Mouse (Mus musculus) lung, postnatal 4 days (tissue): ENCODE results near the gene G430095P16Rik.

Experiments used
- DNase-seq, 2 experiments: peaks; one replicate each; pipeline ENCODE4 v3.0.0; 2021

The G430095P16Rik gene

DNA sequence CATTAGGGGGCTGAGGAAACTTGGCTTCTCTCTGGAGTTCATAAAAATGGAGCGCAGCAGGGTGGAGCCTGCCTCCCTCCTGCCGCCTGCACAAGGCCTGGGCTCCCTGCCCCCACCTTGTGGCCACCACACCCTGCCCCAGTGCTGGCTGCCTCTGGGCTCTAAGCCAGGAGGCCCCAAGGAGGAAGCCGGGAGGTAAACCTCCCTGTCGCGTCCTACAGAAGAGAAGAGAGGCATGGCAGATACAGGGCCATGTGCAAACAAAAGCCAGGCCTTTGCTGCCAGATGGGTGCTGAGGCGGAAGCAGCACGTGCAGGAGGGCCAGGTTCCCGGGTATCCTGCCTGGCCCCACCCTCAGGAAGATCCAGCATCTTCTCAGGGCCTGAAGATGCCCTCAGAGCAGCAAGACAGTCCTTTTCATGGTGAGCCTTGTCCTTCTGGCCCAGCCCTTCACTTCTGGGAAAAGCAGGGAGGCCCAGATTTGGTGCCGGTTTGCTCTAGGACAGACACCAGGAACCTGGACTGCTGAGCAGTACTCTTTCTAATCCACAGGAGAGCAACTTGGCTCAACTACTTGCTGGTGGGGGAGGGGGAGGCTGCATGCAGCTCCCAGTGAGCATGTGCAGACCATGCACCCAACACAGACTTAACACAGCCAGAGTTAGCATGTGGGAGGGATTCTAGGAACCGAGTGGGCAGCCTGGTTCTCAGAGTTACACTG lies at the start of gene G430095P16Rik:
G430095P16Rik (plus strand) TSS at position 158 of the 721 bp plus-strand sequence.
- peak; percentile 92 to 96 for DNase-seq

DNA sequence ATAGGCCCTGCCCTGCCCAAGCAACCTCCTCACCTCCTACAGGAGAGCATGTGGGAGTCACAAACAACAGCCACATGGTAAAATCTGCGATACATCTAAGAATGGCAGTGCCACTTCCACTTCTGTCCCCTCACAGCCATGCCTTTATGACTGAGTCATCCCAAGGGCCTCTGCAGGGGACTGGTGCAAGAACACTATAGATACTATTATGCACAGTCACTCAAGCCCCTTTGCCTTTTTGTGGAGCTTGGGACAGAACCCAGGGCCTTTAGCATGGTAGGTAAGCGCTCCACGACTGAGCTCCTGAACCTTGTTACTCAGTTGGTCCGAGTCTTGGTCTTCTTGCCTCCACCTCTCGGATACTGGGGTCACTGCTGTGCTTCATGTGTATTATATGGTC lies 45.5 kb upstream of the G430095P16Rik start:
- DNase-seq, result no peak

DNA sequence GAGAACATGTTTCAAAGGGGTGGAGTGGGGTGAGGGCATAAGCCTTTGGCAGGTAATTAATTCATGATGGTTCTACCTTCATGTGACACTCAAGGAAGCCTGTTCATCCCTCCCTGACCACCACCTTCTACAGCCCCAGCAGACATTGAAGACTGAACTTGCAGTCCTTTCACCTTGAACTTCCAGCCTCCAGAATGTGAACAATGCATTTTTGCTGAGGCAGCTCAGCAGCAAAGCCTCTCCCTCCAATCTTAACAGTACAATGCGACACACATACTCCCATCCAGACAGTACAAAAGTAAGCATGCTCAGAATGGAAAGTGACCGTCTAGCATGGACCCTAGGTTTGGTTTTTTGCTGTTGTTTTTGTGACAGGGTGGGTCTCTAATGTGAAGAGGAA lies 41.3 kb upstream of the G430095P16Rik start:
- DNase-seq, result no peak

DNA sequence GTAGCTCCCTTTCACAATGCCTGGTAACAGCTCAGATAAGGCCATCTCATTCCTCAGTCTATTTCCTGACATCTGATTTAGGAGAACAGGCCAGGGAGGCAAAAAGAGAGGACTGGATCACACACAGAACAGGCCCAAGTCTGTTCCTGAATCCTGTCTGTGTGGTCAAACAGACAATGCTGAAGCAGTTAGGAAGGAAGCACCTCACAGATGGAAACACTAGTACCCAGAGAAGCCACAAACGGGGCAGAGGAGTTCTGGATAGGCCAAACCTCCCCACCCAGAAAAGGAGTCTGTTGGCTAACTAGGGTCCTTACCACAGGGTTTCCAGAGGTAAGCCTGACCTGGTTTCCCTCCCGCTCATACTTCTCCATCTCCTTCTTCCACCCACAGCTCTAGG lies 40.5 kb upstream of the G430095P16Rik start:
- DNase-seq, result no peak

DNA sequence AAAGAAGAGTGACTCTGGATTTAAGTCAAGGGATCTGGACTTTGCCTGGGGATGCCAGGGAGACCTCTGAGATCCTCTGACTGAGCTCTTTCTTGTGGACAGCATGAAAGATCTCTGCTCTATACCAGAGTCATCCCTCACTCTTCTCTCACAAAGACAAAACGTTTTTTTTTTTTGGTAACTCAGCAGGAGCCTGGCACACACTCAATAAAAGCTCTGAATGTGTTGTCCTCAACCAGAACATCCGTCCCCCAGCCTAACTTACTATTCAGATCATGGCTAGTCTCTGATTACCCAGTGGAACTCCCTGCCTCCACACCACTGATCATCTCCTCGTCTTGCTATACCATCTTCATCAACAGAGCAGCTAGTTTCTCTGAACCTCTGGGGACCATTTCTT lies 38.3 kb upstream of the G430095P16Rik start:
- DNase-seq, result no peak

DNA sequence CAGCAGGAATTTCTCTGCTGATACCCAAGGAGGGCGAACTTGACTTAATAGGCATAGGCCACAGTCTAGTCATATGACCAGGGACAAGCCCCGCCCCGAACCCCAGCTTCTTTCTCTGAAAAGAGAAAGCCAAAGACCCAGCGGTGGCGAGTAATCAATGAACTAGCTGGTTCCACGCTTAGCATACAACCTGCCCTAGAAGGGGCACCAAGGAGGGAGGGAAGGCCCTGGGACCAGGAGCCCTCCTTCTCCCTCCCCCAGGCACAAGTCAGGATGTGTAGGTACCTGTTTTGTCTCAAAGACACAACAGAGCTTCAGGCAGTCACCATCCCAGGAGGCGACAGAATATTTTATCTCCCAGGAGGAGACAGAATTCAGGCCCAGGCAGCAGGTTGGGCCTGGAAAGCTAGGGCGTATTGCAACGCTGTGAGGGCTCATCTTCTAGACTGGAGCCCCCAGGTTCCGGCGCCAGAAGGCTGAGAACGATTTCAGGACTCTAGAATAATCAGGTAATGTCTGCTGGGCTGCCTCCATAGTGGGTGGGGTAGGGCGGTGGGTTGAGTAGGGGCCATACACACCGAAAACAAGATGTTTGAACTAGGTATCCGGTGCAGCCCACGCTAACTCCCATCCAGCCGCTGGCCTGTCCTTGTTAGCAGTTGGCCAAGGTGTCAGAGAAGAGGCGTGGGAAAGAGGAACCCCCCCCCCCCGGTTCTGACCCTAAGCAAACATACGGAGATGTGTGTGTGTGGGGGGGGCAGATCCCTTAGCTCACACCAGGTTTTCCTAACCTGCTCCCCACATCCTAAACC lies 36.4 kb upstream of the G430095P16Rik start, which contains the start of gene Trmt1:
Trmt1 (plus strand) TSS at position 117 of the 812 bp plus-strand sequence.
- peak in 1 of 2 experiments; percentile 45 for DNase-seq

DNA sequence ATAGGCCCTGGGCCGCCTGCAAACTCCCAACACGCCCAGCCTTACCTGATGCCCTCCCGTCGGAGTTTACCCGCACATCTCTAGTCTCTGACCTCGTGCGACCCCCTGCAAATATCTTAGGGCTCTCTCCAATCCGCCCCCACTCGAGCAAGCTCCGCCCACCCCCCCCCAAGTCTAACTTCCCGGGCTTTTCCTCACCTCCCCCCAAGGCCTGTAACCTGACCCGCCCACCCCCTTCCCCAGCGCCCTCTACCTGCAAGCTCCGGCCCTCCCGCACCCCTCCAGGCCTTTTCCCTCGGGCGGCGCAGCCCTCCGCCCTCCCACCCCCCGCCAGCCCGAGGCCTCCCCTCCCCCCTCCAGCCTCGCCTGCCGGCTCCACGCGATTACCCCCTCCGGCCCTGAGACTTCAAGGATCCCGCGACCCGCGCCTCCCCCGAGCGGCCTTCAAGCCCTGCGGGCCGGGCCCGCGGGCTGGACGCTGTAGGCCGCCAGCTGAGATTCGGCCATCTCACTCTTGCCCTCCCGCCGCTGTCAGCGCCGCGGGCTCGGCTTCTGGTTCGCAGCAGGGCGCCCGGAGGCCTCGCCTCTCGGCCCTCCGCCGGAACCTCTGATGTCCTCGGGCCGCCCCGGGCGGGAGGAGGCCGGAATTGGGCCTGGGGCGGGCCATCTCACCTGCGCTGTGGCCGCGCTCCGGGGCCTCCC lies 35.7 kb upstream of the G430095P16Rik start:
- DNase-seq, result peak in 1 of 2 experiments; percentile 31

DNA sequence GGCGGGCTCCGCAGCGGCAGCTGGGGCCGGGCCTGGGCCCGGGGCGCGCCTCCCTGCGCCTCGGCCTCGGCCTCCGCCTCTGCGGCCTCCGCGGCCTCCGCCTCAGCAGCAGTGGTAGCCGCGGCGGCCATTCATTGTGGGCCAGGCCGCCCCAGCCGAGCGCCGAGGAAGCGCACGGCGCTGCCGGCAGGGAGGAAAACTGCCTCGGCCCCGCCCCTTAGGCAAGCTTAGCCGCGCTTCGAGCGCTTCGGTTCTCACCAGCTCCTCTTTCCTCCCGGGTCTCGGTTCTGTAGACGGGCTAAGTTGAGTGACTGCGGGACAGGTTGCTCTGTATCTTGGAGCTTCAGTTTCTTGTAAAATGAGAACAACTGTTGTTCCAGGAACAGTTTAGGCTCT lies 35.1 kb upstream of the G430095P16Rik start, which contains the start of gene Nacc1:
Nacc1 (minus strand) TSS at position 158 of the 396 bp plus-strand sequence.
- DNase-seq, result peak; percentile 92 to 94

DNA sequence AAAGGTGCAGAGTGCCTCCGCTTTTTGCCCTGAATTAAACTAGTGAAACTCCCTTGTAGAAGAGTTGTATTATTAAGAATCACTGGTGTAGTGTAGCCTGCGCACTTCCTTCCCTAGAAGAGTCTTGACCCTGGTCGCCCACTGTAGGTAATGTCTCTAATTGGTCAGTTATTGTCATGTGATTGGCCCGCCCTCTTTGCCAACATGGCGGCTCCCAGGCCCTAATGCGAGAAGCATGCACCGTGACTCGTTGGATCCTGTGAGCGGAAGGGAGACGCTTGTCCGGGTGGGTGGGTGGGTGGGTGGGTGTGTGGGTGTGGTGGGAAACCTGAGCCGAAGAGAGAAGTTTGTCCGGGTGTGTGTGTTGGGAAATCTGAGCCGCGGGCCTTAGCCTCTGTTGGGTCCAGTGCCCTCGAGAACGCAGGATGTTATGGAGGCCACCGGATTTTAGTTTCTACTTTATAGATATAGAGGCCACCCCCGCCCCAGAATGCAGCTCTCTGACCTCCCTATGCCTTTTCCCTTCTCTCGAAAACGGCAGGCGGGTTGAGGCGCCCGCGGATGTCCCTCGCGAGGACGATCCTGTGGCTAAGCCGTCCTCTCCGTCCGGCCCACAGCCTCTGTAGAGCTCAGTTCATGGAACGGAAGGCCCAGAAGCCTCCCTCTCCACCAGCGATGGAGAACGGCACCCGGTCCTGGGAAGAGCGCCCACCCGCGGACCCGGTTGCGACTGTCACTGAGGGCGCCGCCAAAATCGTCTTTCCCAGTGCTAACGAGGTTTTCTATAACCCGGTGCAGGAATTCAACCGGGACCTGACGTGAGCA lies 33.5 kb upstream of the G430095P16Rik start:
- peak; percentile 86 to 93 for DNase-seq

DNA sequence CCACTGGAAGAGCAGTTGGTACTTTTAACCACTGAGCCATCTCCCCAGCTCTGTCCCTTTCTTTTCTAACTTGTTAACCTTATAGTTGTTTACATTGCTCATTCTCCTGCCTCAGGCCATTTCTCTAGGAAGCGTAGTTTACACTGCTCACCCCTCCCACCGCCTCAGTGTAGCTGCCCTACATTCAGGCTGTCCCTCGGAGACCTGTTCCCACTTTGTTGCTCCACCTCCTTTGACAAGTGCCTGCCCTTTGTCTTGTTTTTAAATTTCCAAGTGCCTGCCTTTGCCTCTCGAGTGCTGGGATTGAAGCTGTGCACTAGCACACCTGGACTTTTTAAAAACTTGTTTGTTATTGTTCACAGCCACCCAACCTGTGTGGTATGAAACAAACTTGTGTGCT lies 29.5 kb upstream of the G430095P16Rik start:
- DNase-seq, result no peak

DNA sequence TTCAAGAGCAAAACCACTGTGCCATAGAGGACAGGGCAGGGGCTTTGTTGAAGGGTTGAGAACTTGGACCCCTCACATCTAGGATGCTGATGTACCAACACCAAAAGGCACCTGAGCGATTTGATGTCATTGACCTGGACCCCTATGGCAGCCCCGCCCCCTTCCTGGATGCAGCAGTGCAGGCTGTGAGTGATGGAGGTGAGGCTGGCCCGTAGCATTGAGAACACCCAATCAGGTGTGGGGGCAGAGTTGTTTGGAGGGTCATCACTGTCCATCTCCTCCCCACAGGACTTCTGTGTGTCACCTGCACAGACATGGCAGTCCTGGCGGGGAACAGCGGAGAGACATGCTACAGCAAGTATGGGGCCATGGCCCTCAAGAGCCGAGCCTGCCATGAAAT lies 27.7 kb upstream of the G430095P16Rik start:
- no peak for DNase-seq

DNA sequence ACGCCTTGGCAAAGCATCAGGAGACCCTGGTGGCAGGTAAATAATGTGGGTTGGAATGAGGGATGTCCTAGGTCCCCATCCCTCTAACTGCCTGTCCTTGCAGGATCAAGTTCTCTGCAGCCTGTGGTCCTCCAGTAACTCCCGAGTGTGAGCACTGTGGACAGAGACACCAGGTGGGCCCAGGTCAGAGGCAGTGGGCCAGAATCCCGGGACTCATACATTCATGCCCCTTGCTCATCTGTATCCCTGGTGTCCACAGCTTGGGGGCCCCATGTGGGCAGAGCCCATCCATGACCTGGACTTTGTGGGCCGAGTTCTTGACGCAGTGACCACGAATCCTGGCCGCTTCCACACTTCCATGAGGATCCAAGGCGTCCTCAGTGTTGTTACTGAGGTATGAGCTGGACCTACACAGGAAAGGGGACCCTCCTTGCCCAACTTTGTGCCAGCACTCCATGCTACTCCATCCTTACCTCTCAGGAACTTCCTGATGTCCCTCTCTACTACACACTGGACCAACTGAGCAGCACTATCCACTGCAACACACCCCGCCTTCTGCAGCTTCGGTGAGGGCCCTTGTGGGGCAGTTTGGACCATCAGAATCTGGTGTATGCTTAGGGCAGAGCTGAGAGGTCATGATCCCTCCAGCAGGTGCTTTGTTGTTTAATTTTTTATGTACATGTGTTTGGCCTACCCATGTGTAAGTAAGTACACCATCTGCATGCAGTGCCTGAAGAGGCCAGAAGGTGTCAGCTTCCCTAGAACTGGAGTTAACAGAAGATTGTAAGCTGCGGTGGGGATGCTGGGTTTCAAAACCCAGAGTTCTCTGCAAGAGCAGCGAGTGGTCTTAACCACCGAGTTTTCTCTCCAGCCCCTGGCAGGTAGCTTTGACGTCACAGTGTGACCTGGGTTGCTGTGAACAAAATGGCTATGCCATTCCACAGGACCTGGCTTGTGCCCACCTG lies 25.4 kb upstream of the G430095P16Rik start:
- DNase-seq, result peak; percentile 54 to 73

DNA sequence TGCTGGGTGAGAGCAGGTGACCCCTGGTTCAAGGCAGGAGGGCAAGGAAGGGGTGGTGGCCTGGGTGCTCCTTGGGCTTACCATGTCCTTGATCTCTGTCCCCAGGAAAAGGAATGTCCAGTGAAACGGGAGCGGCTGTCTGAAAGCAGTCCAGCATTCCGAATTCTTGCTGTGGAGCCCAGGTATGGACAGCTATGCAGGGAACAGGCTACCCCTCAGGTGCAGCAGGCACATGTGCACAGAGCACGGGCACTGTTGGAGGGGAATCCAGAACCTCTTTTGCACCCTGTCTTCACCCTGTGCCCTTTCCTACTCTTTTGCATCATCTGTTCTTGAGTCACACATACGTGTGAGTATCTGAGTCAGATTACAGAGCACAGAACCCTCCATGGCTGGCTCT lies 24.5 kb upstream of the G430095P16Rik start:
- DNase-seq, result no peak

DNA sequence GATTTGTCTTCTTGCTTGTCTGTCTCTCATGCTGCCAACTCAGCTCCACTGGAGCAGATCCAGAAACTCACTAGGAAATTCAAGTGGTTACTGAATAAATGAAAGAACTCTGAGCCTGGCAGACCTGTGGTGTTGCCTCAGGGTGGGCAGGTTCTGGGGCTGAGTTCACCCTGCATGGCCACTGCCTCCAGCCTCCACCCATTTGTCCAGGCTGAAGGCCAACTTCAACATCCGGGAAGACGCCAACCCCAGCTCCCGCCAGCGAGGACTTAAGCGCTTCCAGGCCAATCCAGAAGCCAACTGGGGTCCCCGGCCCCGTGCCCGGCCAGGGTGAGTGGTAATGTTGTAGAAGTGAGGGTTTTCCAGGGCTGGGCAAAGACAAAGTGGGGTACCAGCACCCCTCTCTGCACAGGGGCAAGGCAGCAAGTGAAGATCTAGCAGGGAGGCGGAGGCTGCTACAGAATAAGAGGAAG lies 23.8 kb upstream of the G430095P16Rik start:
- DNase-seq, result peak; percentile 81 to 89

DNA sequence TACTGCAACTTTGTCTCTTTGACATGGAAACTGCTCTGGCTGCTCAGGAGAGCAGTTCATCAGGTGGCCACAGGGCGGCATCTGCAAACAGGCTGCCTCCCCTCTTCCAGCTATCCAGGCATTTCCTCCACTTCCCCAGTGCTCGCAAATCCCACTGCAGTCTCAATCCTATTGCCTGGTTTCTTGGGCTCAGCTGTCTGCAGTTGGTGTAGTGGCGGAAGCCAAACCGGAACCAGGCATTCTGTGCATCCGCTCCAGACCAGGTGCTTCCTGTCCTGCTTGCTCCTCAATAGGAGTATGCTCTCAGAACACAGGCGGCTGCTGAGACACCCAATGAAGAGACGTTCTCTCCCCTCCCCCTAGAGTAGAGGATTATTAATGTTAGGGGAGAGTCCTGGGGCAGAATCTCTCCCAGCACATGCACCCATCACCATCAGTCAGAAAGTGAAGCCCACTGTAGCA lies 22.9 kb upstream of the G430095P16Rik start:
- DNase-seq, result peak; percentile 85 to 92

DNA sequence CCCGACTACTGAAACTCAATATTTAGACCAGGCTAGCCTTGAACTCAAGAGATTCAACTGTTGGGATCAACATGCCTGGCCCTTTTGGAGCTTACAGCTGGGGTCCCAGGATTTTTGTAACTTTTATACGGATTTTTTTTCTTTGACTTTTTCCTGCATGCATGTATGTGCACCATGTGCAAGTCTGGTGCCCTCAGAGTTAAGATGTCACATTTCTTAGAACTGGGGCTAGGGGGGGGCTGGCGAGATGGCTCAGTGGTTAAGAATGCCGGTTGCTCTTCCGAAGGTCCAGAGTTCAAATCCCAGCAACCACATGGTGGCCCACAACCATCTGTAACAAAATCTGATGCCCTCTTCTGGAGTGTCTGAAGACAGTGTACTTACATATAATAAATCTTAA lies 22.3 kb upstream of the G430095P16Rik start:
- no peak for DNase-seq

DNA sequence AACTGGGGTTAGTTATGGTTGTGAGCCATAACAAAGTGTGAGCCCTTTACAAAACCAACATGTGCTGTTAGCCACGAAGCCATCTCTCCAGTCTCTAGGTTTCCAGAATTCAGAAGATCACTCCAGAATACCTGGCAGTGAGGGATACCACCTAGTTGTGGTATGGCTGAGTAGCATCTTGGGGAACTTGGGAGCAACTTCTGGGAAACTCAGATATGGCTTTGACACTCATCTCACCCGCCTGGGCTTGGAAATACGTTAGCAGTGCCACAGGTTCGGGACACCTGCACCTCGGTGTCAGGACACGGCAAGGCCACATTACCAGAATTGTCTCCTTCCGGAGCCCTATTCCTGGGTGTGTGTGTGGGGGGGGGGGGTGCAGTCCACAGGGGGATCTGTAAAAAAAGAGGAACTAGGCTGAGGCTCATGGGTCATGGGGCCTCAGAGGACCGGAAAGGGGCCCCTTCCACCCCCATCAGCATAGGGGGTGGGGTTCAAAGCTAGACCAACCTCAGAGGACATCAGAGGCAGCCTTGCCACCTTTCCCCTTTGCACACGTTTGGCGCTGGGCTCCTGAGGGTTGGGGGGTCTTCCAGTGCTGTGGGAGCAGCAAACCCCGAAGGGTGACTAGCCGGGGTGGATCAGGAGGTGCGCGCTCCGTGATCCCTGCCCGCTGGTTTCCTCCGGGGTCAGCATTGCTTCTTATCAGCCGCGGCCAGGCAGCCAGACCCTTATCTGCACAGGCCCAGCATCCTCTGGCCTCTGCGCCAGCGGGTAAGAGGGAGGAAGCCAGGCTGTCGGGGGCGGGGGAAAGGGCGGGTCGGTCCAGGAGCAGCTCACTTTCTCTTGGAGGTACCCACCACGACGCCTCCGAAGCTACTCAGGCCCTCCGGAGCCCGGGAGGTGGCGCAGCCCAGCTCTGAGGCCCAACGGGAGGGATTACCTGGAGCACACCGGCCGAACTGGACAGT lies 21.6 kb upstream of the G430095P16Rik start, which contains the start of gene Lyl1:
Lyl1 (plus strand) TSS at position 517 of the 971 bp plus-strand sequence.
- peak; percentile 87 to 92 for DNase-seq

DNA sequence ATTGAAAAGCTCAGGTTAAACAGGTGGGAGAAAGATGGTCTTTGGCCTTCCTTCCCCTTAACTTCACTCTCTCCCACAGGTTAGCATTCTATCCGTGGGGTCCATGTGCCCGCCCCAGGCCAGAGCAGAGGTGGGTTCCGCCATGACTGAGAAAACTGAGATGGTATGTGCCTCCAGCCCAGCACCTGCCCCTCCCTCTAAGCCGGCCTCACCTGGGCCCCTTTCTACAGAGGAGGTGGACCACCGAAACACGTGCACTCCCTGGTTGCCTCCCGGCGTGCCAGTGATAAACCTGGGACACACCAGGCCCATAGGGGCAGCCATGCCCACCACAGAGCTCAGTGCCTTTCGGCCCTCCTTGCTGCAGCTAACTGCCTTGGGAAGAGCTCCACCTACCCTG lies 20.2 kb upstream of the G430095P16Rik start:
- peak; percentile 17 to 33 for DNase-seq

DNA sequence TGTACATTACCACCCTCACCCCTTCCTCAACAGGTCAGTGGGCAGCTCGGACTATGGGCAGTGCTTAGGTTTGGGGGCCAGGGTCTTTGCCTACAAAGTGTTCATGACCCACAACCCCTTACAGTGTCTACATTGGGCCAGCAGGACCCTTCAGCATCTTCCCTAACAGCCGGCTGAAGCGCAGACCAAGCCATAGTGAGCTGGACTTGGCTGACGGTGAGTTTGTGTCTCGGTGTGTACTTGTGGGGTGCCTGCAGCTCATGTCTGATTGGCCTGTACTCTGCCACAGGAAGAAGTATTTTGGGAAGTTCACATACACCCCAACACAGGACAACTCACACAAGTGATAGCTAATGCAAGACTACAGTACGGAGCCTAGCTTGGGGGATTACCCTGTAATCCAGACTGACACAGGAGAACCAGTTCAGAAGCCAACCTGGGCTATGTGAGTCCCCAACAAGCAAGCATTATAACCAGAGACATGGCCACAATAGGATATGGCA lies 19.8 kb upstream of the G430095P16Rik start:
- DNase-seq, result no peak
